Mouse (Mus musculus): Measurements from ENCODE around the gene Fbxo27.

DNA sequence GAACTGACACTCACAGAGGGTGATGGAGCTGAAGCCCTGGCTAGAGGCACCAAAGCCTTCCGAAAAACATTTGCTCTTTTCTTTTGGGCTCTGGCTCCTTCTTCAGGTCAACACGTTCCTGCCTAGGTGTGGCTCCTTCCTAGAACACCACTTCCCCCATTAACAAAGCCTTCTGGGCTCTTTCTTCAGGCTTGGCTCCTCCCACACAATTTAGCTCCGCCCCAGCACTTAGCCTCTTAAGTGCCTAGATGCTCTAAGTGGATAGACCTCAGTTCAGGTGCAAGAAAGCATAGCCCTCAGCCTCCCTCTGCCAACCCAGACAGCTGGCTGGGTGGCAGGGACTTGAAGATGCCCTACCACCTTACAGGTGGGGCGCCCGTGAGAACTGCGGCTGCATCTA, 43.1 kb downstream of the Fbxo27 start:
- no peak for TF ChIP-seq POLR2A (IDR thresholded peaks at IDR 0.05; ENCODE audit: low read depth, low read length)
- TF ChIP-seq CTCF (IDR thresholded peaks at IDR 0.05; ENCODE audit: borderline replicate concordance, insufficient read depth, low read length): no peak
